Mouse (Mus musculus) ES-Bruce4 (cell line): ENCODE measurements at regions not wholly inside any gene's neighbourhood (a gene's known extent, or its start where the extent isn't known, plus 50 kb on each side); places are given as distances from the start of the nearest gene placed in this dataset.

ENCODE experiments used
- CTCF ChIP-seq: IDR thresholded peaks from one replicate; pipeline ENCODE4 v1.8.1; 2011; ENCODE audit warnings: low read depth, low read length
- EP300 ChIP-seq: IDR thresholded peaks from 2 replicates; pipeline ENCODE4 v1.6.1; 2011; ENCODE audit warnings: low read depth, low read length; ENCODE audit not compliant: insufficient read depth

DNA sequence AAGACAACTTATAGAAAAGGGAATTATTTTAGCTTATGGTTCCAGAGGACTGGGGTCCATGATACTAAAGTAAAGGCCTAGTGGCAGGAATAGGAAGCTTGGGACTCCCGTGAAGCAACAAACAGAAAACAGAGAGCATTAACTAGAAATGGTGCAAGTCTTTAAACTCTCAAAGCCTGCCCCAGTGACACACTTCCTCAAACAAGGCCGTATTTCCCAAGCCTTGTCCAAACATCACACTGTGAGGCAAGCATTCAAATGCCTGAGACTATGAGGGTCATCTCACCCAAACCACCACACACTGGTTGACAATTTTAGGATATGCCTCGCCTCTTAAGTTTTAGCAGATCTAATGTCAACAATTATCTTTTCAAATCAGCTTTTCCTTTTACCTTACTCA, 205.2 kb upstream of the Sp8 start:
- TF ChIP-seq EP300 (no peak), CTCF (no peak)
